Comparison of ENCODE assay signal across 17 mouse cellular contexts in the genomic region with DNA sequence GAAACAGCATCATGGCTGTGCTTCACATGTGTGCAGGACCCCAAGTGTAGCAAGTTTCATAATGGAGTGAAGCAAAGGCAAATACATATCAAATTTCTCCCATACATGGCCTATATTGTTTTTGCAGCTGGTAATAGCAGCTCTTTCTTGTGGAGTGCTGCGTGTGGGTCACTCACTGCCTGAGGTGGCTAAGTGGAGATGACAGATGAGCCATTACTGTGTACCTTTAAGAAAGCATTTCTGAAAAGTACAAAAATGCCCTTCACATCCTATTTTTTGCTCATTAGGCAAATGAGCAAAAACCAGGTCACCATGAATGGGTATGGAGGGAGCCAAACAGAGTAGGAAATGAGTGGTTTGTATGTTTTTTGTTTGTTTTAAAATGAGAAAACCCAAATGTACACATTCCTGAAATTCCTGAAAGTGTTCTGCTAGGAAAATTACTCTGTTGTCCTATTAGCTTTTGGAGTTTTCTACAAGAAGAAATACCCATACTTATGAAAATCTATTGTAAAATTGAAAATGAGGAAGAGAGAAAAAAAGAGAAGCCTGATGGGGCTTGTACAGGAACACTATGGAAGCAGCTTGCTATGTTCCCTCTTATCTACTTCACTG.
"Had no signal": no experiment of that assay in that cellular context is flagged by ENCODE, and none has a peak within 500 bp of the region (broad histone marks: within the 10 kb centered on the region; RNA-seq: fewer than 3 reads in every experiment).

No protein-coding gene starts in this region.

- H3K4me2 ChIP-seq: limb, embryonic 12.5 days; liver, embryonic 13.5 days; lung, embryonic 15.5 days; midbrain, embryonic 13.5 days; neural tube, embryonic 12.5 days; stomach, embryonic 15.5 days had no signal

- H3K36me3 ChIP-seq: limb, embryonic 12.5 days; liver, embryonic 13.5 days; lung, embryonic 15.5 days; neural tube, embryonic 12.5 days; stomach, embryonic 15.5 days had no signal

- H3K4me1 ChIP-seq: limb, embryonic 12.5 days; liver, embryonic 13.5 days; lung, embryonic 15.5 days; midbrain, embryonic 13.5 days; neural tube, embryonic 12.5 days; stomach, embryonic 15.5 days had no signal

- H3K9ac ChIP-seq: limb, embryonic 12.5 days; liver, embryonic 13.5 days; liver, postnatal 0 days; lung, embryonic 15.5 days; midbrain, embryonic 13.5 days; neural tube, embryonic 12.5 days; stomach, embryonic 15.5 days had no signal

- H3K27me3 ChIP-seq: limb, embryonic 12.5 days; liver, embryonic 13.5 days; lung, embryonic 15.5 days; midbrain, embryonic 13.5 days; neural tube, embryonic 12.5 days; stomach, embryonic 15.5 days had no signal

- ATAC-seq: liver, postnatal 0 days; midbrain, embryonic 13.5 days had no signal

- H3K9me3 ChIP-seq: limb, embryonic 12.5 days; liver, embryonic 13.5 days; lung, embryonic 15.5 days; midbrain, embryonic 13.5 days; neural tube, embryonic 12.5 days; stomach, embryonic 15.5 days had no signal

- H3K27ac ChIP-seq: layer of hippocampus, adult 2 months; limb, embryonic 12.5 days; liver, embryonic 13.5 days; lung, embryonic 15.5 days; midbrain, embryonic 13.5 days; neural tube, embryonic 12.5 days; stomach, embryonic 15.5 days had no signal

- H3K4me3 ChIP-seq: layer of hippocampus, adult 2 months; limb, embryonic 12.5 days; liver, embryonic 13.5 days; lung, embryonic 15.5 days; midbrain, embryonic 13.5 days; myocyte; neural tube, embryonic 12.5 days; stomach, embryonic 15.5 days had no signal

- DNase-seq: kidney, adult 8-10 months; kidney, postnatal 4 days; liver; liver, embryonic 13.5 days; liver, postnatal 0 days; lung, postnatal 14 days; right cerebral cortex, adult 18-20 months; right cerebral cortex, postnatal 25 days; thymus, adult 2 months; thymus, postnatal 25 days had no signal
